ENCODE assay signal across 16 mouse cellular contexts in genomic region chr1:77220322-77220590, GRCm38 (mm10).
"Had no signal": no experiment of that assay in that cellular context is flagged by ENCODE, and none has a peak within 500 bp of the region (broad histone marks: within the 10 kb centered on the region; RNA-seq: fewer than 3 reads in every experiment).

No protein-coding gene starts in this region.

- DNase-seq: kidney, adult 11 months; kidney, adult 8-10 months; kidney, postnatal 25 days; layer of hippocampus, adult 9-11 months; lung, adult 18-20 months; lung, postnatal 10 days; lung, postnatal 4 days; midbrain, embryonic 14.5 days; thymus, postnatal 25 days had no signal

- H3K36me3 ChIP-seq: kidney, embryonic 15.5 days; limb, embryonic 15.5 days; lung, embryonic 15.5 days had no signal

- H3K9me3 ChIP-seq: kidney, embryonic 15.5 days; limb, embryonic 15.5 days; lung, embryonic 15.5 days had no signal

- H3K9ac ChIP-seq: kidney, embryonic 15.5 days; limb, embryonic 15.5 days; liver, embryonic 14.5 days; lung, embryonic 15.5 days had no signal

- H3K4me3 ChIP-seq: kidney, embryonic 15.5 days; layer of hippocampus, adult 2 months; limb, embryonic 15.5 days; lung, embryonic 15.5 days had no signal

- H3K27ac ChIP-seq: kidney, embryonic 15.5 days; layer of hippocampus, adult 2 months; limb, embryonic 15.5 days; liver, embryonic 14.5 days; lung, embryonic 15.5 days had no signal

- H3K4me2 ChIP-seq: kidney, embryonic 15.5 days; limb, embryonic 15.5 days; liver, embryonic 11.5 days; lung, embryonic 15.5 days; midbrain, embryonic 11.5 days had no signal

- H3K27me3 ChIP-seq: kidney, embryonic 15.5 days; limb, embryonic 15.5 days; lung, embryonic 15.5 days had no signal
